In the genomic region with DNA sequence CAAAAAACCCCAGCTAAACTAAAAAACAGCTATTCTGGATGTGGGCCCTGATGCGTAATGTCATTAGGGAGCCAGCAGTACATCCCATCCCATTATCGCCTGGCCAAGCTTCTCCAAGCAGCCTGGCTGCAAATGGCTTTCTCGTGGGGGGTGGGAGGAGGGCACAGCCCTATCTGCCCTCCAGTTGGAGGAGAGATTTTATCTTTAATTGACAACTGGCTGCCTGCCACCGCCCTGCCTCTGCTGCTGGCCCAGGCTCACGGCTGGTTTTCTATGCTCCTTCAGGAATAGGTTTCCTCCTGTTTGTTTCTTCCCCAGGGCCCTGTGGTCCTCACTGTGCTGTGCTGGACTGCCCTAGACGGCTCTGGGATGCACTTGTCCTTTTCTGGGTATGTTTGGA, we compare ENCODE assay signal across 16 mouse cellular contexts. TPM values are rescaled to one million over a fixed set of nuclear protein-coding genes. Genes with fewer than 3 reads are reported as not detected.
DNase-seq lines count a peak whose midpoint lies in the region; ATAC-seq lines count a peak whose summit lies in the region.
"Had no signal": no experiment of that assay in that cellular context is flagged by ENCODE, and none has a peak within 500 bp of the region (broad histone marks: within the 10 kb centered on the region; RNA-seq: fewer than 3 reads in every experiment).

No protein-coding gene starts in this region.

- 48% methylated on average over 6 of the region's 6 CpGs for WGBS in hindbrain, embryonic 13.5 days
- WGBS in hindbrain, embryonic 10.5 days, result 67% methylated on average over 6 of the region's 6 CpGs

- H3K9ac ChIP-seq in hindbrain, embryonic 13.5 days, result no peak overlapping the region
- H3K9ac ChIP-seq: limb, embryonic 15.5 days; stomach, embryonic 15.5 days had no signal

- DNase-seq in adrenal gland, postnatal 10 days, result peak; percentile 54
- no peak for DNase-seq in adrenal gland, postnatal 36 days
- no peak for DNase-seq in hindbrain, embryonic 10.5 days (ENCODE audit: low spot score)
- DNase-seq in right cerebral cortex, postnatal 25 days, result peak; percentile 9
- no peak for DNase-seq in right cerebral cortex, postnatal 36 days (ENCODE audit: low spot score in 2 of 2)
- no peak for DNase-seq in testis, postnatal 14 days (ENCODE audit: low spot score)
- DNase-seq in left cerebral cortex, adult 11 months (ENCODE audit: low spot score), result no peak
- DNase-seq: gastrocnemius, postnatal 25 days; lung, adult 2 months; thymus, postnatal 14 days had no signal

- H3K27me3 ChIP-seq in hindbrain, embryonic 13.5 days, result no peaks in the 10 kb centered on the region
- no peaks in the 10 kb centered on the region for H3K27me3 ChIP-seq in hindbrain, embryonic 10.5 days (ENCODE audit: insufficient read depth, poor library complexity, severe bottlenecking)
- H3K27me3 ChIP-seq: limb, embryonic 15.5 days; stomach, embryonic 15.5 days had no signal

- ATAC-seq in hindbrain, embryonic 13.5 days (ENCODE audit: low FRiP score), result no peak
- ATAC-seq: intestine, postnatal 0 days had no signal

- peaks cover 7% of the 10 kb centered on the region; the same call in 1 of the 2 replicates for H3K36me3 ChIP-seq in hindbrain, embryonic 13.5 days
- H3K36me3 ChIP-seq in hindbrain, embryonic 10.5 days, result no peaks in the 10 kb centered on the region
- H3K36me3 ChIP-seq: heart, embryonic 10.5 days; limb, embryonic 15.5 days; stomach, embryonic 15.5 days had no signal

- H3K4me2 ChIP-seq in hindbrain, embryonic 13.5 days, result no peak overlapping the region
- H3K4me2 ChIP-seq: limb, embryonic 15.5 days; stomach, embryonic 15.5 days had no signal

- H3K27ac ChIP-seq in hindbrain, embryonic 13.5 days, result peak overlapping the region; percentile 41
- no peak overlapping the region for H3K27ac ChIP-seq in hindbrain, embryonic 10.5 days
- H3K27ac ChIP-seq: heart, embryonic 10.5 days; limb, embryonic 15.5 days; macrophage; stomach, embryonic 15.5 days had no signal

- H3K9me3 ChIP-seq in hindbrain, embryonic 13.5 days, result peaks cover 5% of the 10 kb centered on the region; the same call in 1 of the 2 replicates
- H3K9me3 ChIP-seq in hindbrain, embryonic 10.5 days, result no peaks in the 10 kb centered on the region
- H3K9me3 ChIP-seq: heart, embryonic 10.5 days; limb, embryonic 15.5 days; stomach, embryonic 15.5 days had no signal

- peaks cover 21% of the 10 kb centered on the region for H3K4me1 ChIP-seq in hindbrain, embryonic 13.5 days (replicated peaks)
- peaks cover 10% of the 10 kb centered on the region for H3K4me1 ChIP-seq in hindbrain, embryonic 10.5 days (replicated peaks)
- H3K4me1 ChIP-seq: stomach, embryonic 15.5 days had no signal

- H3K4me3 ChIP-seq in hindbrain, embryonic 13.5 days, result no peak overlapping the region
- H3K4me3 ChIP-seq in hindbrain, embryonic 10.5 days, result no peak overlapping the region
- H3K4me3 ChIP-seq: heart, embryonic 10.5 days; limb, embryonic 15.5 days; stomach, embryonic 15.5 days had no signal

RNA-seq across cellular contexts. Expression of a gene that starts 22.9 kb away (rescaled TPM):
- 10 to 100 TPM in 1 of 2 experiments, 1 to 10 TPM in 1; 7.7 to 10.5 TPM for total RNA-seq in adrenal gland, postnatal 10 days (2021)
- 10 to 100 TPM in 1 of 2 experiments, 1 to 10 TPM in 1; 5.1 to 10.5 TPM for total RNA-seq in adrenal gland, postnatal 36 days (2021)
- polyA plus RNA-seq in hindbrain, embryonic 13.5 days (2015; fragmentation: Nextera tagmentation; extraction: Ambion mirVana), result 2.1 and 2.3 TPM in 2 replicates
- polyA plus RNA-seq in hindbrain, embryonic 10.5 days (2016; fragmentation: Nextera tagmentation; extraction: Ambion mirVana), result 0.09 and 0.17 TPM in 2 replicates
- polyA plus RNA-seq: macrophage; stomach, embryonic 15.5 days had no signal

Comparison
In these comparisons a context has a peak if more than half of its experiments do, and no peak if none do; other contexts are left out.
1. DNase-seq: peak in adrenal gland, postnatal 10 days (single experiment) and right cerebral cortex, postnatal 25 days (single experiment); none in adrenal gland, postnatal 36 days (0 of 2), hindbrain, embryonic 10.5 days (single experiment), right cerebral cortex, postnatal 36 days (0 of 2), testis, postnatal 14 days (single experiment) and left cerebral cortex, adult 11 months (single experiment).